Mouse (Mus musculus) retina, embryonic 14.5 days (tissue): ENCODE measurements around the gene Mchr1.

ENCODE experiments used
- DNase-seq: peaks from one replicate; pipeline ENCODE4 v3.0.0-alpha.2; 2015; ENCODE audit warnings: low spot score

Mchr1 gene

DNA sequence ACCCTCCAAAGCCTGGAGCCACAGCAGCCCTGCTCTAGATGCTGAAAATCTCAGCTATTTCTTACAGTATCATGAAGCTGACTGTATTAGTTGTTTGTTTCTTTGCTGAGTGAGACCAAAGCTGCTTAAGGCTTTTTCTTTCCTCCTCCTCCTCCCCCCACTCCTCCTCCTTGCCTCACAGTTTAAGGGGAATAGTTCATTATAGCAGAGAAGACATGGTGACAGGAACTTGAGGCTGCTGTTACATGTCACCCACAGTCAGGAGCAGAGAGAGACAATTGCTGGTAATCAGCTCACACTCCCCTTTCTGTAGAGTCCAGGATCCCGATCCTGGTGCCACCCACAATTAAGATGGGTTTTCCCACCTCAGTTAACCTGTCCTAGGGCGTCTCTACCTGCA lies 38.1 kb downstream of the Mchr1 start:
- DNase-seq = no peak

DNA sequence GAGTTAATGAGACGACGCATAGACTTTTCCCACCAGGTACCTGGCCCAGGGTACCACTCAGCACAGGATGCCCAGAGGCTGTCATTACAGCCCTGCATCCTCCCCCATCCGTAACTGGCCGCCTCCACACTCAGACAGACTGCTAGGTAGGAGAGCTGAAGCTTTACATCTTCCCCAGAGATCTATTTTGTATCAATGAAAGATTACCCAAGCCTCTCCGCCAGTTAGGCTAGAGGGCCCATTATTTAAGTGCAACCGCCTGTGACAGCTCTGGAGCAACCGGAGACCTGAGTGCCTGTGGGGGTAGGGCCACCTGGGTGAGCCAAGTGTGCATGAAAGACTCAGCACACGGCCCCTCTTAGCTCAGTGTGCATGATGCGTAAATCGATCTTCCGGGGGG lies 42.6 kb downstream of the Mchr1 start:
- DNase-seq = peak; percentile 54

DNA sequence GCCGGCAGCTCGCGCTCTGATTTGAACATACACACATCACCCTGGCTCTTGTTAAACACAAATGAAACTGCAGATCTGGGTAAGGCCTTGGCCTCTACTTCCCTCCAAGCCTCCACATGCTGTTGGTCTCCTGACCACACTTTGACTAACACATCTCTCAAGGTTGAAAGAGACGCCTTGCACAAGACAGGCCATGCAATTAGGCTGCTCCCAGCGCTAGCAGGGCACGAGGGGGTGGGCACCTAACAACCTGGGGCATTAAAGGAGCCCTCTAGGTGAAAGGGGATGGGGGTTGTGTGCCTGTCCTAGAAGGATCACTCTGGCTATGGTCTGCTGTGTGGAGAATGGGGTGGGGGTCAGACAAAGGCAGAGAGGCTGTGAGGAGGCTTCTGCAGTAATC lies 43.4 kb downstream of the Mchr1 start:
- DNase-seq = no peak

DNA sequence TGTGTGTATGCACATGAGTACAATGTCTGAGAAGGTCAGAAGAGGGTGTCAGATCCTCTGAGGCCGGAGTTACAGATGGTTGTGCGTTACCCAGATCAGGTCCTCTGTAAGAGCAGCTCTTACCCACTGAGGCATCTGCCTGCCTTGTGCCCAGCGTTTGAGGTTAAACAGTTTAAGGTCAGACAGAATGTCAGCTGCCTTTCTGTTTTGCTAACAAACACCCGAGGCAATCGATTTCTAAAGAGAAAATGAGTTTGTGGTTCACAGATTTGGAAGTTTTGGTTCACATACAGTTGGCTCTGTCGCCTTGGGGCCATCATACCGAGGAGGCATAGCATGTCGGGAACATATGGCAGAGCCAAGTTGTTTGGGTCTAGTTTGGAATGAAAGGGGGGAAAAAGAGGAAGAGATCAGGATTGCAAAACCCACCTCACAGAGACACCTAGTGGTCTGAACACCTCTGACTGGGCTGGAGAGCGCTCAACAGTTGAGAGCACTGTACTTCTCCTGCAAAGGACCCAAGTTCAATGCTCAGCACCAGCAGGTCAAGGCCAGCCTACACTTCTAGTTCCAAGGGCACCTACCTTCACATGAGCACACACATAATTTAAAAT lies 48.9 kb downstream of the Mchr1 start:
- DNase-seq = no peak
